Comparison of ENCODE assay signal across 15 mouse cellular contexts in genomic region chr1:163562166-163562733, GRCm38 (mm10).
DNase-seq lines count a peak whose midpoint lies in the region.
"Had no signal": no experiment of that assay in that cellular context is flagged by ENCODE, and none has a peak within 500 bp of the region (broad histone marks: within the 10 kb centered on the region; RNA-seq: fewer than 3 reads in every experiment).

No protein-coding gene starts in this region.

- peak; percentile 33 to 62 for DNase-seq in heart, adult 18-20 months
- DNase-seq in heart, postnatal 14 days, result no peak
- peak; percentile 36 for DNase-seq in urinary bladder, postnatal 14 days (ENCODE audit: low spot score)
- DNase-seq in urinary bladder, postnatal 10 days (ENCODE audit: low spot score), result no peak
- peak; percentile 33 for DNase-seq in adrenal gland, postnatal 25 days
- peak; percentile 56 for DNase-seq in skeletal muscle tissue, adult 2 months (ENCODE audit: low read depth, low spot score)
- no peak for DNase-seq in spleen, postnatal 10 days (ENCODE audit: low spot score in 2 of 2)
- DNase-seq in natural killer cell, adult 2 months (ENCODE audit: low spot score in 2 of 2), result no peak
- DNase-seq: cerebellum, postnatal 10 days; embryo, embryonic 11 days; kidney, adult 9 months; liver, embryonic 13.5 days; lung, postnatal 10 days; right cerebral cortex, postnatal 4 days; thymus, adult 2 months had no signal

- intact Hi-C loops in heart, postnatal 14 days (cut with DNase I), result no loop called here

Comparison
In these comparisons a context has a peak if more than half of its experiments do, and no peak if none do; other contexts are left out.
1. DNase-seq: peak in heart, adult 18-20 months (2 of 2), urinary bladder, postnatal 14 days (single experiment), adrenal gland, postnatal 25 days (single experiment) and skeletal muscle tissue, adult 2 months (single experiment); none in heart, postnatal 14 days (0 of 2), urinary bladder, postnatal 10 days (single experiment), spleen, postnatal 10 days (0 of 2) and natural killer cell, adult 2 months (0 of 2).